Mouse (Mus musculus): ENCODE data around the gene Nrbp1.
A peak's percentile ranks its signal among the peaks of the same experiment; 100 is the strongest.

Nrbp1 gene

DNA sequence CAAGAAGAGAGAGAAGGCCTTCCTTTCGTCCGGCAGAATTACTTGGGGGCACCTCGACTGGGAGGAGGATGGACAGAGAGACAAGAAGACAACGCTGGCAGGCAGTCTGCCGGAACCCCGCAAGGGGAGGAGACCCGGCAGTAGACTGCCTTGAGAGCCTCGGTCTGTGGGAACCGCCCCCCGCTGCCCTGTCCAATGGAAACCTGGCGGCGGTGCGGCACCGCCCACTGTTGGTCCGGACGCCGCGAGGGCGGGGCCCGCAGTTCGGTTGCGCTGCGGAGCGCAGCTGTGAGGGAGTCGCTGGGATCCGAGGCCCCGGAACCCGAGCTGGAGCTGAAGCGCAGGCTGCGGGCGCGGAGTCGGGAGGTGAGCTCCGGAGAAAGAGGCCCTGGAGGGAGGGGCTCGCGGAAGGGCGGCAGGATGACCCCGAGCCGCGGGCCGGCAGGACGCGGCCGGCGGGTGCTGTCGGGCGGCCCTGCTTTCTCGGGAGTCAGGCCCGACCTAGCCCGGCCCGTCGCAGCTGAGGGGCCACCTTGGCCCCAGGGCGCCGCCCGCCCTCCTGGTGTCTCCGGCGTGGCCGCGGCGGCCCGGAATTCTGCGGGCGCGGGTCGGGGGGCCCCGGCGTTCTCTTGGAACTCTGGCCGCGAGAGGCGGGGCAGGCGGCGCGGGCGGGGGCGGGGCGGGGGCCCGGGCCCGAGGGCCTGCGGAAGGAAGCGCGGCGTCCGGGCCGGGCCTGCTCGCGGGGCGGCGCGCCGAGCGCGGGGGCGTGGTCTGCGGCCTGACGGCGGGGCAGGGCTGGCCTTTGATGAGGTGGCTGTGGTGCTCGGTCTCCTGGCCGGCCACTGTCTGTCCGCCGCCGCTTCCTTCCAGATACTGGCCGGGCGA lies at the start of gene Nrbp1, which contains the start of gene Gm9970:
Gene Nrbp1, plus strand, starts transcription at position 228 of the 885 bp plus-strand sequence.
Gene Gm9970, minus strand, starts transcription at position 596 of the 885 bp plus-strand sequence.
- peak; percentile 83 for DNase-seq (ENCODE audit: low read depth, low spot score)

DNA sequence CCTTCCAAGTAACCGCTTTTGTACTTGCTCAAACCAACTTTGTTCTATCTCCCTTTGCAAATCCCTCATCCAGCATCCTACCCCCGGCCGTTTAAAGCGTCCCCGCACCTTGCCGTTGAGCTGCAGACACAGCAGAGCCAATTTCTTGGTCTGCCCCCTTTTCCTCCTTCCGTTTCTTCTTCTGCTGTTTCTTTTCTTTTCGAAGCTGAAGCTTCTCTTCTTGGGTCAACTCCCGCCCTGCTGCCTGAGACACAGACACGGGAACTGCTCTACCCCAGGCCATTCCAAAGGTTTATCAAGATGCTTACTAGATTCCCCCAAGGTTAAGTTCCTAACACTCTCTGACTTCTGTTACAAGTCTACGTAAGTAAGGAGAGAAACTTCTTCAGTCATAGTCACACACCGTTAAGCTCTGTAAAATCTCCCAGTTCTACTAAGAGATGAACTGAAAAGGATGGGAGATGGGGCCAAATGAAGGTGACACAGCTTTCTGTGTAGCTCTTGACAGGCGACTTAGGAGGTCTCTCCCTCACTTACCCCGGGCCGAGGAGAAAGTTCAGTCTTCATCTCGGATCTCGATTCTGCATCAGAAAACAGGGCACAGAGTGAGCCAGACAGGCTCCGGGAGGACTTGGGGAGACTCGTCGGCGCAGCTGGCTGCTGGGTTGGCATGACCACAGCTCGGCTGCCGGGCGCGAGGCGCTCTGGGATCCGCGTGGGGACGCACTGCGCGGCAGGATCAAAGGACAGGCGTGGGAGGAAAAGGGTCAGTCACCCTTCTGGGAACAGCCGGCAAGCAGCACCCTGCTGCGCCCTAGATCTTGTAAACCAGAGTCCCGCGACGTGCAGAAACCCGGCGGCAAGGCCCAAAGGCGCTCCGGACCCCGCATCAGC lies 48.4 kb upstream of the Nrbp1 start:
- no peak for DNase-seq (ENCODE audit: low read depth, low spot score)

DNA sequence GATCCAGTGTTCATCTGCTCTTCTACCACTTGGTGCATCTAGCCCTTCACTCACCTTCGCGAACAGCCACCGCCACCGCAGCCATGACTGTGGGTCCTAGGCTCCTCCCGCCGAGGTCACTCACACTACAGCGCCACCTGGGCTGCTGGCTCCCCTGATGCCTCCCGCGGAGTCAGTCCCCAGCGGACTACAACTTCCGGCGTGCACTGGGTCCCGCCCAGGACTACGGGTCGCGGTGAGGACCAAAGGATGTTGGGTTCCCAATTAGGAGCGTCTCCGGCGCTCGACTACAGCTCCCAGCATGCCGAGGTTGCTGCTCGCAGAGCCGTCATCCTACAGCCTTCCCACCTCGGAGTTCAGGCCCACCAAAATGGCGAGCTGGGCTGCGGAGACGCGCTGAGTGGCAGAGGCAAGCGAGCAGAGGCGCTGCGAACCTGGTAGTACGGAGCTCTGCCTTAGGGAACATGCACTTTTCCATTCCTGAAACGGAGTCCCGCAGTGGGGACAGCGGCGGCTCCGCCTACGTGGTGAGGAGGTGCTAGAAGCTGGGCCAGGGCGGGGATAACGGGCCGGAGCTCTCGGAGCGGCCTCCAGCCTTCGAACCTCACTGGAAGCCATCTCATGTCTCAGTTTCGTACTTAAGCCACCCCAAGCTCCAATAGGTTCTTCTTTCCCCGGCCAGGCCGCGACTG lies 47.6 kb upstream of the Nrbp1 start, which contains the start of the genes Snx17 and Eif2b4:
Gene Snx17, plus strand, starts transcription at position 289 of the 692 bp plus-strand sequence.
Gene Eif2b4, minus strand, starts transcription at position 492 of the 692 bp plus-strand sequence.
- DNase-seq (ENCODE audit: low read depth, low spot score), result peak; percentile 98

GRCm38 (mm10) chr5:31193631-31194281 lies 46.9 kb upstream of the Nrbp1 start:
- DNase-seq (ENCODE audit: low read depth, low spot score), result no peak

- no peak for DNase-seq (ENCODE audit: low read depth, low spot score)
These were observed 45.9 kb upstream of the Nrbp1 start for GRCm38 (mm10) chr5:31194486-31195485.

GRCm38 (mm10) chr5:31195671-31196070 lies 45.0 kb upstream of the Nrbp1 start:
- DNase-seq (ENCODE audit: low read depth, low spot score), result no peak

GRCm38 (mm10) chr5:31196207-31196606 lies 44.5 kb upstream of the Nrbp1 start:
- DNase-seq (ENCODE audit: low read depth, low spot score), result no peak

- DNase-seq (ENCODE audit: low read depth, low spot score), result no peak
These were observed 43.6 kb upstream of the Nrbp1 start for GRCm38 (mm10) chr5:31197072-31197471.

DNA sequence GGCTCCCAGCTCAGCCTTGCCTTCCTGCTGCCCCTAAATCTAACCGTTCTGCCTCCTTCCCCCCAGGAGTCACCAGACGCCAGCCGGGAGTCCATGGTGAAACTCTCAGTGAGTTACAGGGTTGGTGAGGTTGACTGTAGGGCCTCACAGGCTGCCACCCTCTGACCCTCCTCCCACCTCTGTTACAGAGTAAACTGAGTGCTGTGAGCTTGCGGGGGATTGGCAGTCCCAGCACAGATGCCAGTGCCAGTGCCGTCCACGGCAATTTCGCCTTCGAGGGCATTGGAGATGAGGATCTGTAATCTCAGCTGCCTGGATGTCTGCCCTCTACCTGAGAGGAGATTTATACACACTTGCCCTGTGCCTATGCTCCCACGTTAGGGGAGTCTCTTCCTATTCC lies 42.5 kb upstream of the Nrbp1 start:
- no peak for DNase-seq (ENCODE audit: low read depth, low spot score)

GRCm38 (mm10) chr5:31198616-31199320 lies 41.9 kb upstream of the Nrbp1 start:
- DNase-seq (ENCODE audit: low read depth, low spot score), result no peak

- DNase-seq (ENCODE audit: low read depth, low spot score), result no peak
These were observed 41.3 kb upstream of the Nrbp1 start for GRCm38 (mm10) chr5:31199321-31199892.

DNA sequence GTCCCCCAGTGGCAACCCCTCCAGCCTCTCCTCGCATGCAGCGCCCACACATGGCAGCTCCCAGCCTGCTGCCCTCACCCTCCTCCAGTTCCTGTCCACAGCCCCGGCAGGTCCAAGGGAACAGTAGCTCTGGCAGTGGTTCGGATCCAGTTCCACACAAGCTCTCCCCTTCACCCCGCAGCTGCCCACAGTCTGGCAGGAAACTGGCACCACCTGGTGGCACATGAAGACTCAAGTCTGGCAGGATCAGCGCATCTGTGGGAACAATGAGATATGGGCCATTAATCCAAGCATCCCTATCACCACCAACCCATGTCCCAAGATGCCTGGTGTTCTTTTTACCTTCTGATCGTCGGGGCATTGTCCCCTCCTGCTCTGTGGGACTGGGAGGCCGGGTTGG lies 40.8 kb upstream of the Nrbp1 start:
- DNase-seq (ENCODE audit: low read depth, low spot score), result no peak

- DNase-seq (ENCODE audit: low read depth, low spot score), result no peak
These were observed 40.3 kb upstream of the Nrbp1 start for GRCm38 (mm10) chr5:31200327-31200768.

GRCm38 (mm10) chr5:31201042-31201741 lies 39.5 kb upstream of the Nrbp1 start:
- DNase-seq (ENCODE audit: low read depth, low spot score), result no peak

GRCm38 (mm10) chr5:31201742-31202590 lies 38.7 kb upstream of the Nrbp1 start, which contains the start of gene Zfp513:
TSS of gene Zfp513 (minus strand) at chr5:31202303.
- peak; percentile 98 for DNase-seq (ENCODE audit: low read depth, low spot score)

DNA sequence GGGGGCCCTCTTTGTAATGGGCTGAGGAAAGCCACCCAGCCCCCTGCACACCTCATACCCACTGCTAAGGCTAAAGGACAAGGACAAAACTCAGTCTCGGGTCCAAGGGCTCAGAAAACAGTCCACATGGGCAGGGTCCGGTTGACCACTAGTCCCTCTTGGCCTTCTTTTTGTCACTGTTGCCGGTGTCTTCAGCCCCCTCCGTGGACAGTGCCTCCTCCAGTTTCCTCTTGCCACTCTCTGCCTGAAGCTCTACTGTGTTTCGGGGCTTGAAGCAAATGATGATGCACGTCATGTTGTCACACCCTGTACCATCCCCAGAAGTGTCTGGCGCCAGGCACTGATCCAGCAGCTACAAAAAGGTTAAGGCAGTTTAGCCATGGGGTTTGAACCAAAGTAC lies 37.7 kb upstream of the Nrbp1 start:
- no peak for DNase-seq (ENCODE audit: low read depth, low spot score)

DNA sequence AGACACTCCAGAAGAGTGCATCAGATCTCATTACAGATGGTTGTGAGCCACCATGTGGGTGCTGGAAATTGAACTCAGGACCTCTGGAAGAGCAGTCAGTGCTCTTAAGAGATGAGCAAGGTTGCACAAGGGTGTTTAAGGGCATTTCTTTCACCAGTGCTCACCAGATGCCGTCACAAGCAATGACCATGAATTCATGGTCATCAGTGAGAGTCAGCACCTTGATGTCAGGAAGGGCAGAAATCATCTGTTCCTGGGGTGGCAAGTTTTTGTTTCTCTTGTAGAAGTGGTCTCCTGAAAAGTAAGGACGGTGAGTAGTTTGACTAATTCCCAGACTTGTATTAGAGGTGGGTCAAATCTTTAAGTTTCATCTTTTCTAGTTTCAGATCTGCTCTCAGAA lies 36.8 kb upstream of the Nrbp1 start:
- no peak for DNase-seq (ENCODE audit: low read depth, low spot score)
